Mouse (Mus musculus): Measurements from ENCODE around the gene Cnot1. TPM values are rescaled to one million over a fixed set of nuclear protein-coding genes. Genes with fewer than 3 reads are reported as not detected.

The Cnot1 gene
- total and polyA plus RNA-seq, 3 experiments, result 142 to 182 (median 146) TPM

DNA sequence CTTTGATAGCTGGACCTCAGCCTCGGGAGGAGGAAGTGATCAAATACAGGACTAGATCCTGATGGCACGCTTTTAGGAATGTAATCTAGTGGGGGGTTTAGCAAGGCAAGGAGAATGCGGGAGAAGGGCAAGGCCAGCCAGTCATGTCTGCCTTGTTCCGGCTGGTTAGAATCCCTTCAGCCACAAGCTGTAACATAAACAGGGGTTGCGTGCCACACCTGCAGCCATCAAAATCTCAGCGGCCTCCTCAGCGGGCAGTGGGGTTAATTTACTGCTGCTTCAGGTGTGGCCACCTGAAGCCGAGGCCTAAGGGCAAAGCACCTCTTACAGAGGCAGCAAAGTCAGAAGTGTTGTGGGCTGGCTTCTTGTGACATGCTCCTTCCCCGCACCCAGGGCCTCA is 130.6 kb downstream of the Cnot1 start, which contains the start of gene Ndrg4:
Gene Ndrg4 (plus strand): TSS at position 350 of the 400 bp plus-strand sequence.
- no peak within 1 kb of the TSS for H3K27ac ChIP-seq (ENCODE audit: insufficient read depth, low read depth)
- in situ Hi-C loops (cut with MboI; ENCODE audit: low pct_ligation_motif_present, low pct_unique_long_range_greater_than_20kb, low sequenced_read_pairs), result no loop called here
- peak within 1 kb of the TSS in 2 of 3 experiments; percentile 25 to 70 for H3K4me3 ChIP-seq (replicated peaks in 1 of 3; ENCODE audit: low read depth in 2 of 3, low read length in 2 of 3, poor library complexity in 1 of 3)
- dilution Hi-C loops (cut with MboI; ENCODE audit: extremely low pct_ligation_motif_present, extremely low pct_unique_long_range_greater_than_20kb, low sequenced_read_pairs), result no loop called here
- H3K36me3 ChIP-seq (replicated peaks in 1 of 2; ENCODE audit: control insufficient read depth in 1 of 2, insufficient read depth in 1 of 2, low read length in 1 of 2), result no peaks in the 10 kb centered on the region
- no peaks in the 10 kb centered on the region for H3K9me3 ChIP-seq (replicated peaks; ENCODE audit: low read length)
- DNase-seq (ENCODE audit: extremely low read depth), result no peak
- TF ChIP-seq IRF4 (IDR thresholded peaks at IDR 0.05; ENCODE audit: low read depth, low read length), result no peak
- TF ChIP-seq SIN3A (IDR thresholded peaks at IDR 0.05; ENCODE audit: low read length), result no peak
- TF ChIP-seq ELF1 (IDR thresholded peaks at IDR 0.05; ENCODE audit: low read depth, low read length), result no peak
- no peak for TF ChIP-seq KAT2A (IDR thresholded peaks at IDR 0.05; ENCODE audit: insufficient replicate concordance, low read length)
- peak within 1 kb of the TSS; percentile 92 for H3K4me2 ChIP-seq (ENCODE audit: insufficient read depth, low read depth, poor library complexity, severe bottlenecking)
- no peaks in the 10 kb centered on the region for H3K79me2 ChIP-seq (replicated peaks; ENCODE audit: control insufficient read depth, extremely low read depth, insufficient read depth, poor library complexity, severe bottlenecking)
- peaks cover 46% of the 10 kb centered on the region for H3K27me3 ChIP-seq (replicated peaks)
- peak within 1 kb of the TSS; percentile 41; the same call in 1 of the 2 replicates for H3K9ac ChIP-seq (ENCODE audit: insufficient read depth, low read depth)
- H3K4me1 ChIP-seq (ENCODE audit: control insufficient read depth in 1 of 2, insufficient read depth in 2 of 2), result peaks cover 16 to 30% of the 10 kb centered on the region in 2 experiments

- Histone ChIP-seq H3K4me3 (replicated peaks in 1 of 3; ENCODE audit: low read depth in 2 of 3, low read length in 2 of 3, poor library complexity in 1 of 3) (no peak overlapping the region), H3K9ac (ENCODE audit: insufficient read depth, low read depth) (no peak overlapping the region), H3K27ac (ENCODE audit: insufficient read depth, low read depth) (no peak overlapping the region), H3K9me3 (replicated peaks; ENCODE audit: low read length) (no peaks in the 10 kb centered on the region), H3K79me2 (replicated peaks; ENCODE audit: control insufficient read depth, extremely low read depth, insufficient read depth, poor library complexity, severe bottlenecking) (no peaks in the 10 kb centered on the region), H3K27me3 (replicated peaks) (peaks cover 16% of the 10 kb centered on the region), H3K4me2 (ENCODE audit: insufficient read depth, low read depth, poor library complexity, severe bottlenecking) (no peak overlapping the region), H3K36me3 (replicated peaks in 1 of 2; ENCODE audit: control insufficient read depth in 1 of 2, insufficient read depth in 1 of 2, low read length in 1 of 2) (no peaks in the 10 kb centered on the region), H3K4me1 (ENCODE audit: control insufficient read depth in 1 of 2, insufficient read depth in 2 of 2) (peaks cover 20 to 42% of the 10 kb centered on the region in 2 experiments)
- DNase-seq (ENCODE audit: extremely low read depth), result peak; percentile 83
- in situ Hi-C loops (cut with MboI; ENCODE audit: low pct_ligation_motif_present, low pct_unique_long_range_greater_than_20kb, low sequenced_read_pairs), result no loop called here
- dilution Hi-C loops (cut with MboI; ENCODE audit: extremely low pct_ligation_motif_present, extremely low pct_unique_long_range_greater_than_20kb, low sequenced_read_pairs), result no loop called here
- TF ChIP-seq TBP (conservative IDR thresholded peaks at IDR 0.05; ENCODE audit: low read depth, low read length) (no peak), KAT2A (IDR thresholded peaks at IDR 0.05; ENCODE audit: insufficient replicate concordance, low read length) (no peak), MXI1 (IDR thresholded peaks at IDR 0.05; ENCODE audit: low read depth, low read length) (no peak), CTCF (conservative IDR thresholded peaks at IDR 0.05 in 1 of 2, IDR thresholded peaks at IDR 0.05 in 1 of 2; ENCODE audit: low read depth in 2 of 2, low read length in 2 of 2) (no peak), POLR2A (IDR thresholded peaks at IDR 0.05; ENCODE audit: low read depth, low read length) (no peak), USF2 (conservative IDR thresholded peaks at IDR 0.05; ENCODE audit: low read depth, low read length) (no peak), MAFK (IDR thresholded peaks at IDR 0.05; ENCODE audit: insufficient replicate concordance, low read length) (peak; percentile 89), BHLHE40 (IDR thresholded peaks at IDR 0.05; ENCODE audit: low read depth, low read length) (peak; percentile 88), POLR2AphosphoS2 (IDR thresholded peaks at IDR 0.05; ENCODE audit: low read depth, low read length) (no peak), NRF1 (IDR thresholded peaks at IDR 0.05; ENCODE audit: low read depth, low read length) (no peak), ZNF384 (IDR thresholded peaks at IDR 0.05; ENCODE audit: low read depth, low read length) (peak; percentile 76), MAZ (IDR thresholded peaks at IDR 0.05; ENCODE audit: low read depth, low read length) (peak; percentile 79; the same call in 1 of the 2 replicates), CHD2 (IDR thresholded peaks at IDR 0.05; ENCODE audit: low read length) (no peak), JUND (conservative IDR thresholded peaks at IDR 0.05; ENCODE audit: low read depth, low read length) (peak; percentile 76), NELFE (IDR thresholded peaks at IDR 0.05; ENCODE audit: low read depth, low read length) (no peak), RCOR1 (conservative IDR thresholded peaks at IDR 0.05; ENCODE audit: low read depth, low read length) (no peak), ZMIZ1 (IDR thresholded peaks at IDR 0.05; ENCODE audit: low read depth, low read length) (no peak), IRF4 (IDR thresholded peaks at IDR 0.05; ENCODE audit: low read depth, low read length) (0 out of 2 replicates have a peak, but pooled peaks have one; percentile 46), RAD21 (IDR thresholded peaks at IDR 0.05; ENCODE audit: low read depth, low read length) (no peak), SIN3A (IDR thresholded peaks at IDR 0.05; ENCODE audit: low read length) (peak; percentile 43; the same call in 1 of the 2 replicates), USF1 (IDR thresholded peaks at IDR 0.05; ENCODE audit: low read depth, low read length) (peak; percentile 47), UBTF (IDR thresholded peaks at IDR 0.05; ENCODE audit: low read depth, low read length) (no peak), TCF12 (IDR thresholded peaks at IDR 0.05; ENCODE audit: low read depth, low read length) (peak; percentile 75; the same call in 1 of the 2 replicates), CHD1 (IDR thresholded peaks at IDR 0.05; ENCODE audit: low read depth, low read length) (no peak), EP300 (IDR thresholded peaks at IDR 0.05; ENCODE audit: low read length) (peak; percentile 92), ZC3H11A (IDR thresholded peaks at IDR 0.05; ENCODE audit: low read depth, low read length) (no peak), HCFC1 (IDR thresholded peaks at IDR 0.05; ENCODE audit: low read depth, low read length) (no peak), ETS1 (conservative IDR thresholded peaks at IDR 0.05; ENCODE audit: low read depth, low read length) (peak; percentile 93), GABPA (IDR thresholded peaks at IDR 0.05; ENCODE audit: insufficient replicate concordance, low read depth, low read length) (no peak), MYC (IDR thresholded peaks at IDR 0.05; ENCODE audit: low read depth, low read length) (no peak), JUN (IDR thresholded peaks at IDR 0.05; ENCODE audit: insufficient read depth, low read depth, low read length) (peak; percentile 79), ELF1 (IDR thresholded peaks at IDR 0.05; ENCODE audit: low read depth, low read length) (no peak), PAX5 (IDR thresholded peaks at IDR 0.05; ENCODE audit: low read length) (no peak)
Observed at GRCm38 (mm10) chr8:95672811-95673210, 134.5 kb downstream of the Cnot1 start.
